Mouse (Mus musculus): ENCODE data around the gene Runx1.

Gene Runx1

GRCm38 (mm10) chr16:92698612-92698998 is 127.3 kb downstream of the Runx1 start:
- peak; percentile 87 for DNase-seq (ENCODE audit: low read depth)

GRCm38 (mm10) chr16:92697737-92698611 is 128.0 kb downstream of the Runx1 start:
- peak; percentile 55 for DNase-seq (ENCODE audit: low read depth)

GRCm38 (mm10) chr16:92697227-92697736 is 128.7 kb downstream of the Runx1 start:
- peak; percentile 81 for DNase-seq (ENCODE audit: low read depth)

- DNase-seq (ENCODE audit: low read depth), result peak; percentile 53
These were observed 129.4 kb downstream of the Runx1 start for GRCm38 (mm10) chr16:92696411-92697015.

GRCm38 (mm10) chr16:92695981-92696380 is 130.0 kb downstream of the Runx1 start:
- DNase-seq (ENCODE audit: low read depth), result no peak

- DNase-seq (ENCODE audit: low read depth), result no peak
These were observed 130.6 kb downstream of the Runx1 start for GRCm38 (mm10) chr16:92695200-92695921.

GRCm38 (mm10) chr16:92694496-92695106 is 131.3 kb downstream of the Runx1 start:
- no peak for DNase-seq (ENCODE audit: low read depth)

GRCm38 (mm10) chr16:92690759-92691158 is 135.2 kb downstream of the Runx1 start:
- no peak for DNase-seq (ENCODE audit: low read depth)

- DNase-seq (ENCODE audit: low read depth), result no peak
These were observed 137.0 kb downstream of the Runx1 start for GRCm38 (mm10) chr16:92688941-92689340.

GRCm38 (mm10) chr16:92686978-92687377 is 139.0 kb downstream of the Runx1 start:
- no peak for DNase-seq (ENCODE audit: low read depth)

- DNase-seq (ENCODE audit: low read depth), result no peak
These were observed 140.1 kb downstream of the Runx1 start for GRCm38 (mm10) chr16:92685766-92686315.

- DNase-seq (ENCODE audit: low read depth), result no peak
These were observed 141.3 kb downstream of the Runx1 start for GRCm38 (mm10) chr16:92684423-92685211.

GRCm38 (mm10) chr16:92676630-92677029 is 149.3 kb downstream of the Runx1 start:
- DNase-seq (ENCODE audit: low read depth), result no peak

GRCm38 (mm10) chr16:92675677-92676076 is 150.3 kb downstream of the Runx1 start:
- DNase-seq (ENCODE audit: low read depth), result no peak

GRCm38 (mm10) chr16:92674916-92675450 is 151.0 kb downstream of the Runx1 start:
- DNase-seq (ENCODE audit: low read depth), result no peak

- DNase-seq (ENCODE audit: low read depth), result no peak
These were observed 151.7 kb downstream of the Runx1 start for GRCm38 (mm10) chr16:92674121-92674816.

GRCm38 (mm10) chr16:92668807-92669206 is 157.1 kb downstream of the Runx1 start:
- no peak for DNase-seq (ENCODE audit: low read depth)

- no peak for DNase-seq (ENCODE audit: low read depth)
These were observed 164.2 kb downstream of the Runx1 start for GRCm38 (mm10) chr16:92661757-92662156.

GRCm38 (mm10) chr16:92656750-92657149 is 169.2 kb downstream of the Runx1 start:
- no peak for DNase-seq (ENCODE audit: low read depth)
